Mouse (Mus musculus): ENCODE results near the gene Senp7. TPM values are rescaled to one million over a fixed set of nuclear protein-coding genes. Genes with fewer than 3 reads are reported as not detected.

Senp7 gene
- polyA plus RNA-seq, 1 experiment from 2014 or later = 54.7 TPM

GRCm38 (mm10) chr16:56232736-56233135 lies 184.6 kb downstream of the Senp7 start:
- whole genome bisulfite sequencing = 84% methylated on average over 10 of the region's 10 CpGs
- Histone ChIP-seq H3K36me3 (replicated peaks; ENCODE audit: control insufficient read depth, insufficient read depth) (peaks cover 9% of the 10 kb centered on the region; the same call in 1 of the 2 replicates), H3K4me3 (replicated peaks; ENCODE audit: low read length) (no peak overlapping the region), H3K4me1 (replicated peaks; ENCODE audit: control insufficient read depth, insufficient read depth, low read length) (no peaks in the 10 kb centered on the region), H3K9me3 (ENCODE audit: control insufficient read depth, low read length) (no peaks in the 10 kb centered on the region), H3K27ac (no peak overlapping the region), H3K4me2 (replicated peaks) (no peak overlapping the region), H3K9ac (no peak overlapping the region), H3K27me3 (ENCODE audit: control insufficient read depth, insufficient read depth, low read length) (no peaks in the 10 kb centered on the region)
- DNase-seq (ENCODE audit: low spot score) (no peak), ATAC-seq (ENCODE audit: low FRiP score) (no peak)

Small RNA genes within 50 kb of the gene (microRNA-seq; reads per million reads assigned to microRNA genes)
- not detected for gene Gm24047

Other genes with a start within 250 kb of the Senp7 start
- gene Nfkbiz, start 209.4 kb upstream of the Senp7 start, polyA plus RNA-seq (2014; fragmentation: Nextera tagmentation; extraction: Ambion mirVana) = 2.0 TPM in 2 replicates
- gene Nxpe3, start 153.1 kb upstream of the Senp7 start, polyA plus RNA-seq (2014; fragmentation: Nextera tagmentation; extraction: Ambion mirVana) = 1.3 and 1.9 TPM in 2 replicates
- gene Cep97, start 113.5 kb upstream of the Senp7 start, polyA plus RNA-seq (2014; fragmentation: Nextera tagmentation; extraction: Ambion mirVana) = 12.7 and 15.6 TPM in 2 replicates
- 493 and 568 TPM in 2 replicates for gene Rpl24, start 82.1 kb upstream of the Senp7 start, polyA plus RNA-seq (2014; fragmentation: Nextera tagmentation; extraction: Ambion mirVana)
- gene Zbtb11, start 74.5 kb upstream of the Senp7 start, polyA plus RNA-seq (2014; fragmentation: Nextera tagmentation; extraction: Ambion mirVana) = 24.8 and 26.0 TPM in 2 replicates
- gene Pcnp, start 18.6 kb upstream of the Senp7 start, polyA plus RNA-seq (2014; fragmentation: Nextera tagmentation; extraction: Ambion mirVana) = 214 and 224 TPM in 2 replicates
- gene Trmt10c, start 10.5 kb upstream of the Senp7 start, polyA plus RNA-seq (2014; fragmentation: Nextera tagmentation; extraction: Ambion mirVana) = 20.9 and 21.8 TPM in 2 replicates
- 0.58 and 0.60 TPM in 2 replicates for gene Impg2, start 156.0 kb downstream of the Senp7 start, polyA plus RNA-seq (2014; fragmentation: Nextera tagmentation; extraction: Ambion mirVana)